Mouse (Mus musculus) kidney, adult 8-10 months (tissue): ENCODE data around the gene Ccdc57.
"Not testable (repeated sequence)": the region's sequence is repeated elsewhere in the genome, so short reads cannot be mapped to it uniquely, and the experiment has no call there.

Experiments used
- DNase-seq, 2 experiments: peaks; one replicate each; pipeline ENCODE4 v3.0.0; 2022

Ccdc57 gene

GRCm38 (mm10) chr11:120781361-120781760 is 151.3 kb downstream of the Ccdc57 start:
- DNase-seq = not testable (repeated sequence)

- DNase-seq = no peak
Measured at GRCm38 (mm10) chr11:120779876-120780275, 152.8 kb downstream of the Ccdc57 start.

- no peak for DNase-seq
Measured at GRCm38 (mm10) chr11:120777123-120777522, 155.5 kb downstream of the Ccdc57 start.
